Mouse (Mus musculus) ovary, postnatal 10 days (tissue): ENCODE results near the gene Des.

Experiments
- DNase-seq: peaks from one replicate; pipeline ENCODE4 v3.0.0; 2022; ENCODE audit warnings: low spot score

The Des gene

DNA sequence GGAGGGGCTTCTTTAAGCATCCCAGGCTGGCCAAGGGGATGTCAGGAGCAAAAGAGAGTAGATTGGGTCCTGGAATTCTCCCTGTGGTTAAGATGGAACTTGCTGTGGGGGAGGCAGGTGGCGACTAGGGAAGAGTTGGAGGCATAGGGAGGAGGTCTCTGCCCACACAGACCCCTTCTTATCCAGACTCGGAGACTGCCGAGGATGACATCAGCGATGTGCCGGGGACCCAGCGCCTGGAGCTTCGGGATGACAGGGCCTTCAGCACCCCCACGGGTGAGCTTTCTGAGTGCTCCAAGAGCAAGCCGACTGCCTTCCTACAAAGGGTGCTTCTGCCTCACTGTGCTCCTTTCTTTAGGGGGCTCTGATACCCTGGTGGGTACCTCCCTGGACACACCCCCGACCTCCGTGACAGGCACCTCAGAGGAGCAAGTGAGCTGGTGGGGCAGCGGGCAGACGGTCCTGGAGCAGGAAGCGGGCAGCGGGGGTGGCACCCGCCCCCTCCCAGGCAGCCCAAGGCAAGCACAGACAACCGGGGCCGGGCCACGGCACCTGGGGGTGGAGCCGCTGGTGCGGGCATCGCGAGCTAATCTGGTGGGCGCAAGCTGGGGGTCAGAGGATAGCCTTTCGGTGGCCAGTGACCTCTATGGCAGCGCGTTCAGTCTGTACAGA lies 24.5 kb downstream of the Des start:
- DNase-seq, result no peak

DNA sequence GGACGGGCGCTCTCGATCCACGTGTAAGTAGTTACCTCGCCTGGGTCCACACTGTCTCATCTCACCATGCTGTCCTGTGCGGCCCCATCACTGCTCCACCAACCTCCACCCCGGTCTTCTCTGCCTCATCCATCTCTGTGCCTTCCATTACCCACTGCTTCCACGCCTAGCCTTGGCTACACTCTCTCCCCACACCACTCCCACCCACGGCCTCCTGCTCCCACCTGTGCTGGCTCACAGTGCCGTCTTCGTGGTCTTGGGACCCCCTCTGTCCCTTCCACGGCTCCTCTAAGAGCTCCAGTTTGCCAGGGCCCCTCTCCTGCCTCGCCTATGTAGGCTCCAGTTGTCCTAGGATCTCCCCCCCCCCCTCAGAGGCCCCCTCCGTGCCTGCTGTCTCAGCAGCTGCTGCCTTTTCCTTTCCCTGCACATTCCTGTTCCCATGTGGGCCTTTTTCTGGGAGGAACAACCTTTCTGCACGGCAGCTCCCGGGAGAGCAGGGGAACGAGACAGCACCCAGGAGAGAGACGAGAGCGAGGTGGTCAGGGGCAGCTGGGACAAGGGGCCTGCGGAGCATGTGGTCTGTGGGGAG lies 25.1 kb downstream of the Des start:
- no peak for DNase-seq

DNA sequence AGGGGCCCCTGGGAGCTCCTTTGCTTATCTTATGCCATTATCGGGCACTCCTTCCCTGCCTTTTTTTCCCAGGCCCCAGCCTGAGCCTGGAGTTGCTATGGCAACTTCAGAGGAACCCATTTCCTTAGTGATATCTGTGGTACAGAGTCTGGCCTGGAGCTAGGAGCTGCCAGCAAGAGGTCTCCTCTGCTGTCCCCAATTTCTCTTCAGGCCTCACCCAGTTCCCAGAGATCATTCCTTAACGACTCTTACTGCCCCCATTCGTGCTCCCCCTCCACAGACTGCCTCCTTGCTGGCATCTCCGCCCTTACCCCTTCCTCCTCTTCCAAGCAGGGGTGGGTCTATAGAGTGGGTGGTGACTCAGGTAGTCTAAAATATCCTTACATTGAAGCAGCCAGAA lies 26.0 kb downstream of the Des start:
- DNase-seq, result no peak

DNA sequence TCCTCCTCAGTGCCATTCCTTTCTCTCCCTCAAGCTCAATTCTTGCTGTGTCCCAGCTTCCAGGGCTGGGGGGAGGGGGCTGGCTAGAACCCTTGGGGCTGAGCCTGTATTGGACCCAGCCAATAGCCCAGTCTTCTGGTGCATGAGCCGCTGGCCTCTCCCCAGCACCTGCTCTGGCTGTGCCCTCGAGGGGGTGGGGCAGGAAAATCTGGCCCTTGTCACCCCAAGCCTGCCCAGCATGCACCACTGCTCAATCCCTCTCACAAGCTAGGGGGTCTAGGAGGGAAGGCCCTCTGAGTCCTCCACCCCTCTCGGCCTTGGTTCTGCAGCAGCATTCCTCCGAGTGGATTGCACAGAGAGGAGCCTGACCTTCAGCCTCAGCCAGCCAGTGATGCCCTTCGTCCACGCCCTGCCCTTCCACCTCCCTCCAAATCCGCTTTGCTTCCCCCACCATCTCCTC lies 27.4 kb downstream of the Des start:
- no peak for DNase-seq

DNA sequence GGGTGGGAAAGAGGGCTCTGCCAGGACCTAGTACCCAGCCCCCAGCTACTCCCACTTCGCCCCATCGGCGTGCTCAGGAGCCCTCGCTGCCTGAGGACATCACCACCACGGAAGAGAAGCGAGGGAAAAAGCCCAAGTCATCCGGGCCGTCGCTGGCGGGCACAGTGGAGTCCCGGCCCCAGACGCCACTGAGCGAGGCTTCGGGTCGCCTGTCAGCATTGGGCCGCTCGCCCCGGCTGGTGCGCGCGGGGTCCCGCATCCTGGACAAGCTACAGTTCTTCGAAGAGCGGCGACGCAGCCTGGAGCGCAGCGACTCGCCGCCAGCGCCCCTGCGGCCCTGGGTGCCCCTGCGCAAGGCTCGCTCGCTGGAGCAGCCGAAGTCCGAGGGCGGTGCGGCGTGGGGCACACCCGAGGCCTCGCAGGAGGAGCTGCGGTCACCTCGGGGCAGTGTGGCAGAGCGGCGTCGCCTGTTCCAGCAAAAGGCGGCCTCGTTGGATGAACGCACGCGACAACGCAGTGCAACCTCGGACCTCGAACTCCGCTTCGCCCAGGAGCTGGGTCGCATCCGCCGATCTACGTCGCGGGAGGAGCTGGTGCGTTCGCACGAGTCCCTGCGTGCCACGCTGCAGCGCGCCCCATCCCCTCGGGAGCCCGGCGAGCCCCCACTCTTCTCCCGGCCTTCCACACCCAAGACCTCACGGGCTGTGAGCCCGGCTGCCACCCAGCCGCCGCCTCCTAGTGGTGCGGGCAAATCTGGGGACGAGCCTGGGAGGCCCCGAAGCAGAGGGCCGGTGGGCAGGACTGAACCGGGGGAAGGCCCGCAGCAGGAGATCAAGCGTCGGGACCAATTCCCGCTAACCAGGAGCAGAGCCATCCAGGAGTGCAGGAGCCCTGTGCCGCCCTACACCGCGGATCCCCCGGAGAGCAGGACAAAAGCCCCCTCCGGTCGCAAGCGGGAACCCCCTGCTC lies 28.1 kb downstream of the Des start:
- DNase-seq, result no peak

DNA sequence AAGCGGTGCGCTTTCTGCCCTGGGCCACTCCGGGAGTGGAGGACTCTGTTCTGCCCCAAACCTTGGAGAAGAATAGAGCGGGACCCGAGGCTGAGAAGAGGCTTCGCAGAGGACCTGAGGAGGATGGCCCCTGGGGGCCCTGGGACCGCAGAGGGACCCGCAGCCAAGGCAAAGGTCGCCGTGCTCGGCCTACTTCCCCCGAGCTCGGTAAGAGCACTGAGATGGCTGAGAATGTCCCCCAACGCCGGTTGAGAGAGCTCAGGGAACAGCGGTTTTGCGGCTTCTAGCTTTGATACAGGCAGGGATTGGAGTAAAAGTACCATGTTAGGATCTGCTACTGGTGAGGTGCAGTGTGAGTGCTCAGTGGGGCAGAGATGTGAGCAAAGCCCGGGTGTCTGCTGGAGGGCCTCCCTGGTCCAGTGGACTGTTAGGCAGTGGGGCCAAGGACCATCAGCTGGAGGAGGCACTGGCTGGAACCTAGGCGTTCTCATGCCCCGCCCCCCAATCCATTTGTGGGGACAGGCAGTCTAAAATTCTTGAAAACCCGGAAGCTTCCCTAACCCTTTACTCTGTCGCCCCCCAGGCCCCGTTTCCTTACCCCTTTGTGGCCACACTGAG lies 28.9 kb downstream of the Des start:
- DNase-seq, result no peak

DNA sequence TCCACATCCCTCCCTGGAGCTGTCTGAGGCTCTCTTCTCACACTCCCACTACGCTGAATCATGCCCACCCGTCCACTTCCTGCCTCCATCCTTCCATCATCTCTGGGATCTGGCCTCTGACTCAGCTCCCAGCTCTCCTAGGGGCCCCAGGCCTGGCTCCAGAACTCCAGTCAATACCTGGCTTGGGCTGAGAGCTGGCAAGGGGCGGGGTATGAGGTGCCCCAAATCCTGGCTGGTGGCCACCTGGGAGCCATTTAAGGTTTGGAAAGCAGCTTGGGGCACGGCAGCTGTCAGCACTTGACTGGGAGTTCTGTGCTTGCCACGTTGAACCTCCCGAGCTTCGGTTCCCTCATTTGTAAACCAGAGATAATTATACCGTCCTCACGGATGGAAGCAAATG lies 33.0 kb downstream of the Des start:
- DNase-seq, result no peak

DNA sequence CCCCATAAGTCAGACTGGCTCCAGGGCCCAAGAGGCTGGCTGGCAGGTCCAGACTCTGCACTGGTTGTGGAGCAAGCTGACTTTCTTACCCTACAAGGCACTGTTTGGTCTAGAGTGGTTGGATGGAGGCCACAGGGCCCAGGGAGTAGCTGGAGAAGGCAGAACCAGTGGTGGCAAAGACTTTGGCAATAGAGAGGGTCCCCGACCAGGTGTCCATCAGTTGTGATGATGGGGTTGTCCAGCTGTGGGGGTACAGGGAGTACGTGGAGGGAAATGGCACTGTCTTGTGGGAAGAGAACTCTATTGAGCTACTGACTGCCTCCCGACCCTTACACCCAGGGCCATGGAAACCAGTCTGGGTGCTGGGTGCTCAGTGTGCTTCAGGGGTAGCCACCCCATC lies 33.7 kb downstream of the Des start:
- DNase-seq, result no peak

DNA sequence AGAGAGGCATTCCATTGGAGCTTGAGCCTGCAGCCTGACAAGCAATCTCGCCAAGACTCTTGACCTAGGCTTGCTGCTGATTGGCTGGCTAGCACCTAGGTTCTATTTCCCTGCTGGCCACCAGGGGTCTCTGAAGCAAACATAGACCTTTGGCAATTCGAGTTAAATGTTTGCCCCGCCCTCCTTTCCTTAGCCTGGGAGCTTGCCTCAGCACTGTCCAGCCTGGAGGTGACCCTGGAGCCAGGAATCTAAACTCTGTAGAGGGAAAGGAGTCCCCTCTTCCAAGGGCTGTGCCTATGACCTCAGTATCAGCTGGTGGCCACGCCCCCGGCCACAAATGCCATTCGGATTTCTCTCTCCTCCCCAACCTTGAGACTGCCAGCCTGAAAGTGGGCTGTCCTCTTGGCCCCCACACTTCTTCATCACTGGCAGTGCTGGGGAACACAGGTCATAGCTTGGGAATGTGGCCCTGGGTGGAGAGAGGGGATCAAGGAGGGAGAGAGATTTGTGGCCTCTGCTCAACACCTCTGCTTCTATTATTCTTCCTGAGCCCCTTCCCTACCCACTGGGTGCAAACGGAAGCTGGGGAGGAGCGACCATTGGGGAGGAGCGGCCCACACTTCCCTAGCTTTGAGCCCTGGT lies 38.8 kb downstream of the Des start:
- no peak for DNase-seq

DNA sequence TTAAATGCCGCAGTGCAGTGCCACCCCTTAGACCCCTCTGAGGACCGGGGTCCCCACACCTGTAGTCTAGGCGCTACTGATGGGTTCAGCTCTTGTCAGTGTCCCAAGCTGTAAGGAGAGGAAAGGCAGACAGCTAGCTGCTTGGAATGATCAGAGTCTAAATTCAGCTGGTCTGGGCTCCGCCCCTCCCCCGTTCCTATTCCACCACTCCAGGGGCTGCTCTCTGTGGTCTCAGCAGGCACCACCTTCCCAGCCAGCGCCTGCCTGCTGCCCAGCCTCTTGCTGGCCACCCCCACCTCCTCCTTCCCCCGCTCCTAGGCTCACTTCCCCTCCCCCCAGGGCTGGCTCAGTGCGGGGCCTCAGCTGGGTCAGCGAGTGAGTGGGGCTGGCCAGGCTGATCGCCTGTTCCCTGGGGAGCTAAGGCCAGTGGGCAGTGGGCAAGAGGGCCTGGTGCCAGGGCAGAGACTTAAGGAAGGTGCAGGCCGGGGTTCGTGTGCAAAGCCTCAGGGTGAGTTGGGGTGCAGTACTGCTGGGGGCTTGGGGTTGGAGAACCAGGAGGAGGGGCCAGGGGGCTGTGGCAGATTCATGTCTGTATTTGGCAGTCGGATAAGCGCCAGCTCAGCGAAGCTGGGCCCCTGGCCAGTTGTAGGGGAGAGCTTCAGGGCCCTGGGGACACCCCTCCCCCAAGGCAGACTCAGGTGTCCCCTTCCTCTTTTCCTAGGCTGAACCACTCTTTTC lies 39.8 kb downstream of the Des start:
- no peak for DNase-seq

DNA sequence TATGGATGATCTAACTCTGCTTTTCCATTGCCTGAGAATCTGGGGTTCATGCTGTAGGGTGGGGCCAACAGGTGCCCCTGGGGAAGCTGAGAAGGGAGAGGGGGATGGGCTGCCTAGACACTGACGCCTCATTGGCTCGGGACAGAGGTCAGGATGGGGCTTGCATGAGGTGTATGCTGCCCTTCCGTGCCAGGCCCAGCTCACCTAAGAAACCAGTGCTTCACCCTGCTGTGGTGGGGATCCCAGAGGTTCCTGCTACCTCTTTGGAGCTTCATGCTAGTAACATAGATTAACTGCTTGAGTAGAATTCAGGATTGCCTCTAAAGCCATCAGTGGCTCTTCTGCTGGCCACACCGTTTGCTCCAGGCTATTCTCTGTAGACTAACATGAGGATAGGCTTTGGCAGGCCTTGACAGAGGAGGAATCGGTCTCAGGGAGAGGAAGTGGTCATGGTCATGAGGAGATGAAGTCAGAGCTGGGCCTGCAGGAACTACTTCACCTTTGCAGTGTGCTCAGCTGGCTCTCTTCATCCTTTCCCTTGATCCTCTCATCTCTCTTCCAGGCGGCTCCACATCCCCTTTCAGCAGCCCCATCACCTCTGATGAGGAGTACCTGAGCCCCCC lies 40.5 kb downstream of the Des start:
- DNase-seq, result no peak

DNA sequence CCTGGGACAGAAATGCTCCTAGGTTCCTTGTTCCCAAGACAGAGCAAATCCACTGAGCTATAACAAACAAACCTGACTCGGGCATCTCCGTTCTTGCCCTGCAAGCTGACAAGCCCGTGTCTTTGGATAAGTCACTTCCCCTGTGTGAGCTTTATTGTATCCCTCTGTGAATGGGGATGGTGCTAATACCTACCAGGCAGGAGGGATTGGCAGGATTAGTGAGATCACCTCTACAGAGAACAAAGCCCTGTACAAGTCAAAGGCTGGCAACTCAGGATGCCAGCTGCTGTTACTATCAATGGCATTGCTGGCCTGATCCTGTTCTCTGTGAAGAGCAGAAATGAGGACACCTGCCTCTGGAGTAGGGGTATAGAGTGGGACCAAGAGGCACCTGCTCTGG lies 45.4 kb downstream of the Des start:
- no peak for DNase-seq

DNA sequence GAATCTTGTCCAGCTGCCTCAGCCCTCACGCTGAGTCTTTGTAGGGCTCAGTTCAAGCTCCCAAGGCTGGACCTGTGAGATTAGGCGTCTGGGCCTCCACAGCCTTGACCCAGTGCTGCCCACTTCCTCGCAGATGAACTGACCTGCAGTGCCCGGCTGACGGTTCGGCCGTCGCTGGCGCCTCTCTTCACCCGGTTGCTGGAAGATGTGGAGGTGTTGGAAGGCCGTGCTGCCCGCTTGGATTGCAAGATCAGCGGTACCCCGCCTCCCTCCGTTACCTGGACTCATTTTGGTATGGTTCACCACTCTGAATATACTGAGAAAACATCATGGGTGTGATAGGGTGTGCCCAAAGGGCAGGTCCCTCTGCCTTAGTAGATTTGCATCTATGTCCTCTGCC lies 46.0 kb downstream of the Des start:
- no peak for DNase-seq

DNA sequence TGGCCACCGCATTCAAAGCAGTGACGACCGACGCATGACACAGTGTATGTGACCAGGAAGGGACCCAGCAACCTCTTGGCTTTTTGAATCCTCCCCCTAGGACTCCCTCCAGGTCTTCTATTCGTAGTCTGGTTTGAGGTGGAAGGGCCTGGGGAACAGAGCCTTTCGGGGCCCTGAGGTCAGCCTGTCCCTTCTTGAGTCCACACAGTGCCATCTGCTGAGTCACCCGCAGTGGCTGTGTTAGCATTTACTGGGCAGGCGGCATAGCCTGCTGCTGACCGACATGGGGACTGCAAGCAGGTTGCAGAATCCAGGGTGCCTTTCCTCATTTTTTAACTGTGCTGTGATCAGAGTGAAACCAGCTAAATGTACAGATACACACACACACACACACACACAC lies 46.9 kb downstream of the Des start:
- DNase-seq, result no peak

DNA sequence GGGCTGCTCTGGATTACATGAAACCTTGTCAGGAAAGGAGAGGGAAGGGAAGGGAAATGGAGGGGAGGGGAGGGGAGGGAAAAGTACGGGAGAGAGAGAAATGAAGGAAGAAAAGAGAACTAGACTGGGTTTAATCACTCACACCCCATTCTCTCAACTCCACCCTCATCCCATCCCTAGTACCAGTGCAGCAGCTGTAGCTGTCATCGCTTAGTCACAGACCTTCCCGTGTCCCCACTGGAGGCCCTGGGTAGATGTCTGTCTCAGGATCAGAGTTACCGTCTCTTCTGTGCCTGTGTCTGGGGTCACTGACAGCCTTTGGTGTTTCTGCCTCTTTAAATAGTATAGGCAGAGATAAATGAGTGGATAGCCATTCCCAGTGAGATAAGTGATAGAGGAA lies 48.1 kb downstream of the Des start:
- DNase-seq, result no peak

DNA sequence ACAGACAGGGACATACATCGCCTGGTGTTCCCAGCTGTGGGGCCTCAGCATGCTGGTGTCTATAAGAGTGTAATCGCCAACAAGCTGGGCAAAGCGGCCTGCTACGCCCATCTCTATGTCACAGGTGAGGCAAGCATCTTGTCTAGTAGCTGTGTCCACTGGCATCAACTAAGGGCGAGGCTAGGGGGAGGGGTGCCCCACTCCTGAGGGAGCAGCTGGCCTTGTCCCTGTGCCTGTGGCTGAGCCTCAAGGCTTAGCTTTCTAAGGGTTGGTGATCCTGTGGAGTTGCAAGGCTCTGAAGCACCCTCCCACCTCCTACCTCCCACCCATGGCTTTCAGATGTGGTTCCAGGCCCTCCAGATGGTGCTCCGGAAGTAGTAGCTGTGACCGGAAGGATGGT lies 49.8 kb downstream of the Des start:
- DNase-seq, result no peak

DNA sequence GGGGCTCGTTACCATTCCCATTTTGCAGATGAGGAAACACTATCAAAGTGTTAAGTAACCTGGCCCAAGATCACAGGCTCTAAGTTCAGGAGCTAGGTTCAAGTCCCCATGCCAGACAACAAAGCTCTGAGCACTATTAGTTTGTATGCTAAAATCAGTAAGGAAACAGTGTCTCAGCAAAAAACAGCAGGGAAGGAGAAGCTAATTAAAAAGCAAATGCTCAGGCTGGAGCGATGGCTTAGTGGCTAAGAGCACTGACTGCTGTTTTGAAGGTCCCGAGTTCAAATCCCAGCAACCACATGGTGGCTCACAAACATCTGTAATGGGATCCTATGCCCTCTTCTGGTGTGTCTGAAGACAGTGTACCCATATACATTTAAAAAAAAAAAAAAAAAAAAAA lies 52.1 kb downstream of the Des start:
- DNase-seq, result no peak

DNA sequence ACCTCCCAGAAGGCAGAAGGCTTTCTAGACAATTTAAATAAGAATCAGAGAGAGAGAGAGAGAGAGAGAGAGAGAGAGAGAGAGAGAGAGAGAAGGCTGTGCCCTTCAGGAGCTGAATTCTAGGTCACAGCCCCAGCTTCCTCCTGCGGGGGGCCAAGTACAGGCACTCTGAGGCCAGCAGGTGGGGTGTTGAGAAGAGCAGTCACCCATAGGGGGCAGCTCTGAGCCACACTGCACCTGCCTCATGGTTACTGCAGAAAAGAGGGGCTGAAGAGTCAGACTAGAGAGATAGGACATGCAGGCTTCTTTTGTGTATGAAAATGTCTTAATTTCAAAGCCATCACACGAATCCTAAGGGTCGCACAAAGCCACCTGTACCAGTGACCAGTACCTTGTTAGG lies 53.6 kb downstream of the Des start:
- DNase-seq, result no peak
